Mouse (Mus musculus): Measurements from ENCODE around the gene Pi16.
"Not testable (repeated sequence)": the region's sequence is repeated elsewhere in the genome, so short reads cannot be mapped to it uniquely, and the experiment has no call there.

The Pi16 gene

DNA sequence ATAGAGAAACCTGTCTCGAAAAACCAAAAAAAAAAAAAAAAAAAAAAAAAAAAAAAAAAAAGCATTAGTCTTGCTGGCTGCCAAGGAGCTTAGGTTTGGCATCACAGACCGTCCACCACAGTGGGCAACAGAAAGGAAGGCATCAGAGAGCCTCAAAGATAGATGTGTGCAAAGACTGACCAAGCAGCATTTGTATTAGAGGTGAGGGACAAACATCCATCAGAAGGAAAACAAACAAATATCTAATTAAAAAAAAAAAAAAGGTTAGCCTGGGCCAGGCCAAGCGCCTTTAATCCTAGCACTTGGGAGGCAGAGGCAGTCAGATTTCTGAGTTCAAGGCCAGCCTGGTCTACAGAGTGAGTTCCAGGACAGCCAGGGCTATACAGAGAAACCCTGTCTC lies at the start of gene Pi16:
TSS of gene Pi16 (plus strand) at position 301 of the 400 bp plus-strand sequence.
- not testable (repeated sequence) for DNase-seq (ENCODE audit: low spot score in 2 of 2)

DNA sequence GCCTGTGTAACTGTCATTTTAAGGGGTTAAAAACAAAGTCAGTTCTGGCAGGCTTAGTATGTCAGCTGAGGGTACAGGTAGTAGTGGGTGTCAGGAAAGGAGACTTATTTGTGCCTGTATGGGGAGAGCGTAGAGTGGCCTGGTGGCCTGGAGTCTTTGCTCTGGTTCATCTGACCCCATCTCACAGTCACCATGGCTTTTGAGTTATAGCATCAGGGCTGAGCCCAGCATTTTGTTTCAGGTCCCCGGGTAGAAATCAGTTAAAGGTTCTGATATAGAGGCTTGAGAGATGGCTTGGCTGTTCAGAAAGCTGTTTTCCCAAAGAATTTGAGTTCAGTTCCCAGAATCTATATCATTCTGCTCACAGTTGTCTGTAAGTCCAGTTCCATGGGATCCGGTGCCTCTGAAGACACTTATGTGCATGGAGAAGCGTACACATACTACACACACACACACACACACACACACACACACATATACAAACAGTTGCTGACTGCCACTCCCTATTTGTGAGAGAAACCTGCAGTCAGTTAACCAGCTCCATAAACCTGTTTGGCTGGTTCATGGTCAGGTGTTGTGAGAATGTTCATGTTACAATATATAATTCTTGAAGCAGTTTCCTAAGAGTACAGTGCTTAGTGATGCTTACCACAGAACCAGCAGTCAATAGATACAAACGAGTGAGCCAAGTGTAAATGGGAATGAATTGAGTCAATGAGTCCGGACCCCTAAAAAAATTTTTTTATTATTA lies 49.4 kb upstream of the Pi16 start:
- no peak for DNase-seq (ENCODE audit: low spot score in 2 of 2)

GRCm38 (mm10) chr17:29268682-29269348 lies 48.7 kb upstream of the Pi16 start, which contains the start of gene BC004004:
TSS of gene BC004004 (plus strand) at chr17:29268788.
- peak; percentile 96 to 98 for DNase-seq (ENCODE audit: low spot score in 2 of 2)

GRCm38 (mm10) chr17:29269349-29269706 lies 48.2 kb upstream of the Pi16 start:
- no peak for DNase-seq (ENCODE audit: low spot score in 2 of 2)

DNA sequence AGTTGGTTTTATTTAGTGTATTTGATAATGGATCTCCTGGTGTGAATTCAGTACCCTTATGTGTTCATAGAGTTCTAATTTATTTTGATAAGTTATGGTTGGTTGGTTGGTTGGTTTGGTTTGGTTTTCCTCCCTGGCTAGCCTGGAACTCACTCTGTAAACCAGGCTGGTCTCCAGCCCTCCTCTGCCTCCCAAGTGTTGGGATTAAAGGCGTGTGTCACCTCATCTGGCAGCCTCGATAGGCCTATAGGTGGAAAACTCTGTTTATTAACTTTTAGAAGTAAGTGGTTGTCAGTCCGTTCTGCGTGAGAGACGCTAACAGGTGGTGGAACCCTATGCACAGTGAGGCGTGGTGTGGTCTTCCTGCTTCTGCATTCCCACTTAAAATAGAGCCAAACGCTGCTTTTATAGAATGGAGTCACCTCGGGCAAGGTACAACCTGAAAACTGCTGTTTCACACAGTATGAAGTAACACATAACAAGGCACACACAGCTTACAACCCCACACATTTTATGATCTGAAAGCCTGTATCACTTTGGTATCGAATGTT lies 47.3 kb upstream of the Pi16 start:
- DNase-seq (ENCODE audit: low spot score in 2 of 2), result no peak

- DNase-seq (ENCODE audit: low spot score in 2 of 2), result no peak
Observed at GRCm38 (mm10) chr17:29273156-29273555, 44.3 kb upstream of the Pi16 start.

DNA sequence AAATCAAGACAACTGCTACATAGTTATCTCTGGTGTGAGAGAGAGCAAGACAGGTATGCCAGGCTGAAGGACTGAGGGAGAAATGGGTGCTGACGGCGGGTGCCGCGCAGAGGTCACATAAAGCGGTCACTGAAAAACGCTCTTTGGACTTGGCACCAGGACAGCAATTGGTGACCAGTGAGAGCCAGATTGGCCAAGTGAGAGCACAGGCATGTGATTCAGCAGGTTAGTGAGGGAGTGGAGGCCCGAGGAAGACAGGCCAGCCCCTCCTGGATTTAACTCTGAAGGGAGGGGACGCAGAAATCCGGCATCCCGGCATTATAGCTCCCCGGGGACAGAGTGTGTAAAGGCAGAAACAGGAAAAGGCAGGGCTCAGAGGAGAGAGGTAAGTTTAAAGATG lies 43.6 kb upstream of the Pi16 start:
- no peak for DNase-seq (ENCODE audit: low spot score in 2 of 2)

DNA sequence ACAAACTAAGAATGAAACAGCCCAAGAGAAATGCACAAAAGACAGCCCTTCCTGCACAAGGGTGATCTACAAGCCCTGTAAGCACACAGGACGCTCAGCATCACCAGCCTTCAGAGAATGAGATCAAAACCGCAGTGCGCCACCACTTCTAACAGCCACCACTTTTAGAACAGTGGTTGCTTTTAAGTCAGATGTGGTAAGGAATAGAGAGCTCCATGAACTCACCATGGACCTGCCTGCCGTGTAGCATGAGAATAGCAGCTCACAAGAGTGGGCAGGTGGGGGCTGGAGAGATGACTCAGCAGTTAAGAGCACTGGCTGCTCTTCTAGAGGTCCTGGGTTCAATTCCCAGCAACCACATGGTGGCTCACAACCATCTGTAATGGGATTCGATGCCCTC lies 37.1 kb upstream of the Pi16 start:
- DNase-seq (ENCODE audit: low spot score in 2 of 2), result no peak

- no peak for DNase-seq (ENCODE audit: low spot score in 2 of 2)
Observed at GRCm38 (mm10) chr17:29281541-29281940, 35.9 kb upstream of the Pi16 start.

DNA sequence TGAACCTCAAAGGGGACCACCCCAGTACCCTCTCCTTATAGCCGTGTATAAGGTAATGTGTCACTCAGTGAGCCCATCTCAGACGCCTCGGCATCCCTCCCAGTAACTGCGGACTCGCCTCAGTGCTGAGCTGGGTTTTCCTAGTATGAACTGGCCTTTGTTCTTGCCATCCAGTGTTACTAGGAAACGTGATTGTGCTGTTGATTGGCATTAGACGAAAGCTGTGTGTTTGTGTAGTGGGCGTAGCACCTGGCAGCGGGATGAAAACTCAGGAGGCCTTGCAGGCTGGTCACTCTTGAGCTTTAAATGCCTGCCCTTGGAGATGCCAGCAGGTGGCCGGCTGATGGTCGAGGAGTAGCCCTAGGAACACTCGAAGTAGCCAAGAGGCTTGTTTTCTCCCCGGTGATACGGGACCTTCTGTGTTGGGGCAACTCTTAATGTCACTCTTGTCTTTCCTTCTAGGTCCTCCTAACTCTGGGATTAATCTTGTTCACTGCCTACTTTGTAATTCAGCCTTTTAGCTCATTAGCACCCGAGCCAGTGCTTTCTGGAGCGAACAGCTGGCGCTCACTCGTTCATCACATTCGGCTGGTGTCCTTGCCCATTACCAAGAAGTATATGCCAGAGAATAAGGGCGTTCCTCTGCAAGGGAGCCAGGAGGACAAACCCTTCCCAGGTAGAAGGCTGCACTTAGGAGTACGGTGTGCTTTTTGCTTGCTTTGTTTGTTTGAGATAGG lies 35.1 kb upstream of the Pi16 start:
- DNase-seq (ENCODE audit: low spot score in 2 of 2), result no peak

DNA sequence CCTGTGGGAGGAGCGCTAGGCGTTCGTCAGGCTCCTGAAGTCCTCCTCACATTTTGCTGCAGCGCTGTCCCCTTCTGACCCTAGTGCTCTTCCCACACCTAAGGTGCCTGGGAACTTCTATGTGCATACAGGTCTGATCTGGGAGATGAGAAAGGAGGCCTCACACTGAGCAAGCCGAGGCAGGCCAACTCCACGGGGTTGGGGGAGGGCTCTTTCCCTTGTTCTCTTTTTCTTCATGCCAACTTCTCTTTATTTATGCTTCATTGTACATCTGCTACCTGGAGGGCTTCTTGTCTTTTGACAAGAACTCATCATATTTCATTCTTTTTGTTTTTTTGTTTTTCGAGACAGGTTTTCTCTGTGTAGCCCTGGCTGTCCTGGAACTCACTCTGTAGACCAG lies 25.7 kb upstream of the Pi16 start:
- no peak for DNase-seq (ENCODE audit: low spot score in 2 of 2)

DNA sequence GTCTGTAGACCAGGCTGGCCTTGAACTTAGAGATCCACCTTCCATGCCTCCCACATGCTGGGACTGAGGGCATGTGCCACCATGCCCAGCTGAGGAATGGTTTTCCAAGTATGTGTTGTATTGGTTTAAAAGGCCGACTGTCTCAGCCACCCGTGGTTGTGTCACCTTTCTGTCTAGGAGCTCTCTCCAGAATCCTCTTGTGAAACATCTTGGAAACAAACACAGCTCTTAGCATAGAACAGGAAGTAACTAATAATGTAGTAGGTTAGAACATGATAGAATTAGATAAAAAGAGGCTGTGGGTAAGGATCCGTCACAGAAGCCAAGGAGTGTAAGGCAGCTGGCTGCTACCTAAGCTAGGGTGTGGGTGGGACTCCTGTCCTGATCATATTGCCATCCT lies 24.5 kb upstream of the Pi16 start:
- DNase-seq (ENCODE audit: low spot score in 2 of 2), result no peak

DNA sequence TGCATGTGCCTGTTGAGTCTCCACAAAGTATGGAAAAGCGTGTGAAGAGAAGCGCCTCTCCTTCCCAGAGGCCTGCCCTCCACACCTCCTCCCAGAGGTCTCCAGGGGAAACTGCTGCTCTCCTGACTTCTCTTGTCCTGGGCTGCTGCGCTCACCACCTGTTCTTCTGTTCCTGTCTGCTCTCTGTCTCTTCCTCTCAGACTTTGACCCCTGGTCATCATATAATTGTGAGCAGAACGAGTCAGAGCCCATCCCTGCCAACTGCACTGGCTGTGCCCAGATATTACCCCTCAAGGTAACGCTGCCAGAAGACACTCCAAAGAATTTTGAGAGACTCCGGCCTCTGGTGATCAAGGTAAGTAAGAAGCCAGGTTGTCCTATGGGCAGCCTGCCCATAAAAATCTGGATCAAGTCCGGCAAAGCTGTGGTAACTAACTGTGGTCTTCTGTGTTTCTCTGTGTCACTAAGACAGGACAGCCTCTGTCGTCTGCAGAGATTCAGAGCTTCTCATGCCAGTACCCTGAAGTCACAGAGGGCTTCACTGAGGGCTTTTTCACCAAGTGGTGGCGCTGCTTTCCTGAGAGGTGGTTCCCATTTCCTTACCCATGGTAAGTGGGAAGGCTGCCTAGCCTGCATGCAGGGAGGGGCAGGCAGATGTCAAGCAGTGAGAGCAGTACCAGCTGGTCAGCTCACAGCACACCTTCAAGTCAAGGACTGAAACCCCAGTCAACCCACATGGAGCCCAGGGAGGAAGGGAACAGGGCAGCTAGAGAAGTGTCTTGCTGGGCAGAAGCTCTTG lies 23.5 kb upstream of the Pi16 start:
- DNase-seq (ENCODE audit: low spot score in 2 of 2), result no peak

- DNase-seq (ENCODE audit: low spot score in 2 of 2), result no peak
Observed at GRCm38 (mm10) chr17:29295835-29296234, 21.6 kb upstream of the Pi16 start.

- DNase-seq (ENCODE audit: low spot score in 2 of 2), result no peak
Observed at GRCm38 (mm10) chr17:29297321-29297720, 20.2 kb upstream of the Pi16 start.

DNA sequence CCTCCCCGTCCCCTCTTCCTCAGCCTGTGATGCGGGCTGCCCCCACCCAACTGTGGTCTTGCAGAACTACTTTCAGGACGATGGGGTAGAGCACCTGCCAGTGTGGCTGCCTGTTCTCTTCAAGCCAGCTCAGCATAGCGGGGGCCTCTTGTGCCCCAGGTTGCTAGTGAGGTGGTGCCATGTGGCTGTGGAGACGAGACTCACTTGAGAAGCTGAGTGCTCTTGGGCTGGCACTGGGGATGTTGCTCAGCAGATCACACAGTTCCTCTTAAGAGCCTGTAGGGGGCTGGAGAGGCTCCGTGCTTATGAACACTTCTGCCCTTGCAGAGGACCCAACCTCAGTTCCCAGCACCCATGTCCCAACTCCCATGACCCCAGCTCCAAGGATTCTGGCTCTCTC lies 19.7 kb upstream of the Pi16 start:
- no peak for DNase-seq (ENCODE audit: low spot score in 2 of 2)

DNA sequence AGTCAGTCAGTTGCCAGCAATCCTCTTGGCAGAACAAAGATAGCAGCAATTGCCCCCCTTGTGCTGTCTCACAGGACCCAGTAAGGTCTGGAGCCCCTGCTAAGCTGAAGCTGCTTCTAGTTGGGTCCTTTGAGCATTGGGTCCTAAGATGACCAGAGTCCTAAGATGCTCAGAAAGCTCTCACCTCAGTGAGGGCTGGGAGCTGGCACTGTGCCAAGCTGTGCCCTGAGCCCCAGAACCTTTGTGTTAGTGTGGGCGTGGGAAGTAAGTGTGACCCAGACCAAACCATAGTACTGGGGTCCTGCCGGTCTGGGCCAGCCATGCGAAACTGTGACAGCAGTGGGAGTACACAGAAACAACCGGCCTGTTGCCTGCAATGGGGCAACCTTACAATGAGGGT lies 18.2 kb upstream of the Pi16 start:
- no peak for DNase-seq (ENCODE audit: low spot score in 2 of 2)

GRCm38 (mm10) chr17:29300926-29301325 lies 16.6 kb upstream of the Pi16 start:
- no peak for DNase-seq (ENCODE audit: low spot score in 2 of 2)

- DNase-seq (ENCODE audit: low spot score in 2 of 2), result no peak
Observed at GRCm38 (mm10) chr17:29301421-29301820, 16.1 kb upstream of the Pi16 start.

GRCm38 (mm10) chr17:29302149-29302548 lies 15.3 kb upstream of the Pi16 start:
- DNase-seq (ENCODE audit: low spot score in 2 of 2), result no peak

DNA sequence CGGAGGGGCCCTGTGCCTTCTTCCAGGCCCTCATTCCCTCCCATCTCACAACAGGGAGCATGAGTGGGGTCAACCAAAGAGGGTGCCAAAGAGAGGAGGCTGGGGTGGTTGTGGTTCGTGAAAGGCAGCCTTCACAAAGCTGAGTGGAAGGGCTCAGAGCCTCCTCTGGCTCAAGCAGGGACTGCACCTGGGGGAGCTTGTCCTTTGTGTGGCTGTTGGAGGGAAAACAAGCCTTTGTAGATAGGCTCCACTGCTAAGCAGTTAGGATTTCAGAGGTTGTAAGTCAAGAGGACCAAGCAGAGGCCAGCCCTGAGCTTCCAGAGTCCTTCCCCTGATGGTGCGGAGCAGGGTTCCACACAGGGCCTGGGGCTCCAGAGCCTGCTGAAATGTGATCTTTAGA lies 14.4 kb upstream of the Pi16 start:
- peak in 1 of 2 experiments; percentile 45 for DNase-seq (ENCODE audit: low spot score in 2 of 2)

DNA sequence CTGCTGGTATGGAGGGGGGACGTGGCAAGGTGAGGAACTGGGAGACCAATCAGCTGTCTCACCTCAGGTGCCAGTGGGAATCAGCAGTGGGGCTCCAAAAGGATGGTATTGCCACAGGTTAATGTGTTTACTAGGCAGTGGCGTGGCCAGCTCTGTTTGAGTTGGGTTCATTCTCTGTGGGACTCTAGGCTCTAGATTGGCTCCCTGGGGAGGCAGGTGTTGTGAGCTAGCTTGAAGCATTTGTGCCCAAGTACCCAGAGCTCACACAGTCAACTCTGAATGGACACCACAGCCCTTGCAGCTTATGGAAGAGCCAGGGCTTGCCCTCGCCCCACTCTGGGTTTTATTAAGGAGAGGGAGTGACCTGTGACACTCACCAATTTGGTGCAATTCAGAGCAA lies 13.6 kb upstream of the Pi16 start:
- no peak for DNase-seq (ENCODE audit: low spot score in 2 of 2)
